Mouse (Mus musculus) forebrain, embryonic 15.5 days (tissue): ENCODE data around the gene Gm35315. TPM values are rescaled to one million over a fixed set of nuclear protein-coding genes. Genes with fewer than 3 reads are reported as not detected.
"Not testable (repeated sequence)": the region's sequence is repeated elsewhere in the genome, so short reads cannot be mapped to it uniquely, and the experiment has no call there.

Source experiments
- ATAC-seq: fragments of 200-750 bp; cut with Nextera tagmentation; replicated peaks from 2 replicates; pipeline ENCODE4 v1.8.0; 2017; ENCODE audit warnings: mild to moderate bottlenecking, moderate TSS enrichment, moderate library complexity
- H3K27ac ChIP-seq: fragments of 300-500 bp; sonication (generic); replicated peaks from 2 replicates; pipeline ENCODE4 v1.5.1; 2015; ENCODE audit warnings: mild to moderate bottlenecking, inconsistent platforms
- H3K27me3 ChIP-seq: fragments of 300-500 bp; sonication (generic); 2 replicates; pipeline ENCODE4 v1.6.1; 2015; ENCODE audit warnings: inconsistent platforms
- H3K36me3 ChIP-seq: fragments of 300-500 bp; sonication (generic); 2 replicates; pipeline ENCODE4 v1.6.1; 2015; ENCODE audit warnings: mild to moderate bottlenecking, inconsistent platforms
- H3K4me1 ChIP-seq: fragments of 300-500 bp; sonication (generic); 2 replicates; pipeline ENCODE4 v1.6.1; 2015; ENCODE audit warnings: inconsistent platforms
- H3K4me2 ChIP-seq: fragments of 300-500 bp; sonication (generic); replicated peaks from 2 replicates; pipeline ENCODE4 v1.6.1; 2015; ENCODE audit warnings: mild to moderate bottlenecking, inconsistent platforms
- H3K4me3 ChIP-seq: fragments of 300-500 bp; sonication (generic); 2 replicates; pipeline ENCODE4 v1.5.1; 2015; ENCODE audit warnings: mild to moderate bottlenecking, inconsistent platforms
- H3K9ac ChIP-seq: fragments of 300-500 bp; sonication (generic); replicated peaks from 2 replicates; pipeline ENCODE4 v1.6.1; 2015; ENCODE audit warnings: mild to moderate bottlenecking, inconsistent platforms
- H3K9me3 ChIP-seq: fragments of 300-500 bp; sonication (generic); 2 replicates; pipeline ENCODE4 v1.6.1; 2016; ENCODE audit warnings: inconsistent platforms
- WGBS: fragments of 180-500 bp; shearing (Covaris S2); methylation state at CpG from one replicate; pipeline ENCODE4 v1.1.7; 2015; ENCODE audit warnings: mixed read lengths; 5-methylcytosine and 5-hydroxymethylcytosine counted together
- polyA plus RNA-seq: library from polyadenylated mRNA; unstranded; fragments of >200 nt; fragmentation: Nextera tagmentation; extraction: Ambion mirVana; gene quantifications from 2 replicates; pipeline ENCODE4 v1.2.1, GENCODE M21; 2015

Gene Gm35315
- polyA plus RNA-seq, result 0.70 and 1.0 TPM in 2 replicates

DNA sequence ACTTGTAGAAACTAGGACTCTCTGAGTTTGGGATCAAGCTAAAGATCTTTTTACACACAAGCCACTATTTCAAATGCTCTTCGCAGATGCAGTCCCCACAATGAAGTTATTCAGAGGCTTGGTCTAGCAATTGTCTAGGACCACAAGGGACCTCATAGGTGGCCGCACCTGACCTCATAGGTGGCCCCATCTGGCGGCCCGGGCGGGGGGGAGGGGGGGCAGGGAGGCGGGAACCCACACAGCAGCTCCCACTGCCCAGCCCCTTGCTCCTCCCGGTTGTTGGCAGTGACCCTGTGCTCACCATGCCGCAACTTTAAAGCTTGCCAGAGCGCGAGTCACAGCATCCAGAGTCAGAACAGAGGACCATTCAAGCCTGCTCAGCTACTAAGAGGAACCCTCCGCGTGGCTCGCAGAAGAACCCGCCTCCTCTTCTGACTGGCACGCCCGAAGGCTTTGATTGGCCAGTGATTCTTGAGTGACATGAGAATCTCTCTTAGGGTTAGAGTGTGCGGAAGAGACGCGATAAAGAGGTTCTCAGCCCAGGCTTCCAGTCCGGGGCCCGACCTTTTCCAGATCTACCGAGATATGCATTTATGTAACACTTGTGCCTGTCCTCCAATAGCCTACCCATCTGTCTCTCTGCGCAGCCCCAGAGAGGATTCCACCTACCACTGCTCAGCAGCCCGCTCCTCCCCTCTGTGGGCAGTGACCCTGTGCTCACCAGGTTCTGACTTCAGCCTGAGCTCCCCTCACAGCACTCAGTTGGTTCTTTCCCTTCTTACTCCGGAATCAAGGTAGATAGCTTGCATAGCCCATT is at the start of gene Gm35315:
TSS of gene Gm35315 (minus strand) at position 391 of the 817 bp plus-strand sequence.
- 0% methylated on average over 24 of the region's 25 CpGs for WGBS

DNA sequence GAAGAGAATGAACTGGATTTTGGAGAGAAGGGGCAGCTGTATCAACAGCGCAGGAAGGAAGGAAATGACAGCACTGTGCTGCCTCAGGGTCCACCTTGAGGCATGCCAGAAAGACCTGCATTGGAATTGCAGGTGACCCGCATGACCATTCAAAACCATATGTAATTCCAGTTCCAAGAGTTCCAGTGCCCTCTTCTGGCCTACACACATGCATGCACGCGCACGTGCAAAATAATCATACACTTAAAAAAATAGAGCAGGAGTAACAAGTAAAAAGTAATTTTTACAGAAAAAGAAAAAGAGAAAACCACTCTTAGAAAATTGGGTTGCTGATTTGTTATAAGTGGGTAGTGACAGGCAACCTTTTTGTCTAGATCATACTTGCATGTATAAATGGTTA is 48.8 kb upstream of the Gm35315 start:
- Histone ChIP-seq H3K9me3 (no peaks in the 10 kb centered on the region), H3K27me3 (no peaks in the 10 kb centered on the region), H3K4me2 (no peak overlapping the region), H3K36me3 (peaks cover 68% of the 10 kb centered on the region), H3K27ac (no peak overlapping the region), H3K4me3 (no peak overlapping the region), H3K9ac (no peak overlapping the region), H3K4me1 (no peaks in the 10 kb centered on the region)
- WGBS, result 93% methylated on average over 5 of the region's 5 CpGs
- ATAC-seq, result no peak

More for the DNA sequence above, at the start of gene Gm35315:
- peak within 1 kb of the TSS; percentile 50 for H3K27ac ChIP-seq
- H3K27me3 ChIP-seq, result no peaks in the 10 kb centered on the region
- peak within 1 kb of the TSS; percentile 63 for H3K9ac ChIP-seq
- peaks cover 5% of the 10 kb centered on the region for H3K4me1 ChIP-seq
- H3K36me3 ChIP-seq, result no peaks in the 10 kb centered on the region
- H3K4me2 ChIP-seq, result peak within 1 kb of the TSS; percentile 78
- H3K4me3 ChIP-seq, result peak within 1 kb of the TSS; percentile 44
- no peaks in the 10 kb centered on the region for H3K9me3 ChIP-seq
- peak; percentile 98 for ATAC-seq

DNA sequence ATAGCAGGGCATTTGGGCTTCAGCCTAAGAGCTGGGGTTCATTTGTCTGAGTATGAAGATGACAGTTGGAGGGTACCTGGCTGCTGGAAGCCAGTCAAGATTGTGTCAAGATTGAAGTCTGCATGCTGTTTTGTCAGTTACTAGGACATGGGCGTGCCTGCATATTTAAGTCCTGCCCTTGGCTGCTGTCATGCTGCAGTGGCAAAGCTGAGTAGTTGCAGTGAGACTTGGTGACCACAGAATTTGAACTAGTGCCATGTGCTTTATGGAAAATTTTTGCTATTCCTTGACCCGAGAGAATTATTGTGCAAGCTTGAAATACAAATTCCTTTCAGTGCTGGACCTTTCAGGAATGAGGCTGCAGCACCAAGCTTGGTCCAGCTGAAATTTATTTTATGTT is 48.1 kb upstream of the Gm35315 start:
- no peak overlapping the region for H3K9ac ChIP-seq
- ATAC-seq, result no peak
- H3K4me3 ChIP-seq, result no peak overlapping the region
- H3K4me2 ChIP-seq, result no peak overlapping the region
- H3K27ac ChIP-seq, result no peak overlapping the region
- peaks cover 62% of the 10 kb centered on the region for H3K36me3 ChIP-seq
- no peaks in the 10 kb centered on the region for H3K9me3 ChIP-seq
- H3K27me3 ChIP-seq, result no peaks in the 10 kb centered on the region
- WGBS, result 94% methylated on average over 2 of the region's 2 CpGs
- no peaks in the 10 kb centered on the region for H3K4me1 ChIP-seq

DNA sequence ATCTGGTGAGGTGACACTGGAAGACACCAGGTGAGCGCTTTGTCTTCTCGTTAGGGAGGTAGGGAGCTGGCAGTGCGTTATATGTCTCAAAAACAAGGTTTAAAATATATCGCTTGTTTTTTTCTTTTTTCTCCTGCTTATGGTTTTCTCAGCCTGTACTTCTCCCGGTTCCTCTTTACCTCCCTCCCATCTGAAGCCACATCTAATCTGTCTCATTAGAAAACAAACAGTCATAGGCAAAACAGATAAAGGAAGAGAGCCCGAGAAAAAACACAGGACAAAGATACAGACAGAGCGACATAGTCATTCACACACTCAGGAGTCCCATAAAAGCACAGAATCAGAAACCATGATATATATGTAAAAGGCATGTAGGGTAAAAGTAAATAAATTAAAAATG is 46.2 kb upstream of the Gm35315 start:
- no peak for ATAC-seq
- Histone ChIP-seq H3K9me3 (no peaks in the 10 kb centered on the region), H3K27ac (no peak overlapping the region), H3K4me1 (peaks cover 12% of the 10 kb centered on the region), H3K4me3 (no peak overlapping the region), H3K36me3 (peaks cover 45% of the 10 kb centered on the region), H3K4me2 (no peak overlapping the region), H3K9ac (no peak overlapping the region), H3K27me3 (no peaks in the 10 kb centered on the region)
- WGBS, result 95% methylated on average over 7 of the region's 7 CpGs

DNA sequence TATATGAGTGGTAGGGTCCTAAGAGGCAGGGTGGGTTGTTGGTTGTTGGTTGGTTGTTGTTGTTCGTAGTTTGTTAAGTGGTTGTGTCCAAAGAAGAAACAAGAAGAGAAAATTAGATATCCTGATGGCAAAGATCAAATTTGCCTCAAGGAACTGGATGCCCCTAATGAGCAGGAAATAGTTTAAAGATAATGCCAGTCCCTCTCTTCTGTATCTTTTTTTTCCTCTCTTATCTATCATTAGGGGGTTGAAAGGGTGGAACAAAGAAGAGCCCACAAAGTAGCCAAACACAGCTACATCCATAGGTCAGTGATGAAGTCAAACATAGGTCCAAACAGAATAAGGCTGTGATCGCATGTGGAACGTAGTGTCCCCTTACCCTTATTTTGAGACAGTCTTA is 45.1 kb upstream of the Gm35315 start:
- 98% methylated on average over 3 of the region's 3 CpGs for WGBS
- Histone ChIP-seq H3K27me3 (no peaks in the 10 kb centered on the region), H3K9me3 (no peaks in the 10 kb centered on the region), H3K9ac (no peak overlapping the region), H3K4me3 (no peak overlapping the region), H3K4me1 (peaks cover 14% of the 10 kb centered on the region), H3K27ac (no peak overlapping the region), H3K4me2 (no peak overlapping the region), H3K36me3 (peaks cover 37% of the 10 kb centered on the region)
- ATAC-seq, result no peak

DNA sequence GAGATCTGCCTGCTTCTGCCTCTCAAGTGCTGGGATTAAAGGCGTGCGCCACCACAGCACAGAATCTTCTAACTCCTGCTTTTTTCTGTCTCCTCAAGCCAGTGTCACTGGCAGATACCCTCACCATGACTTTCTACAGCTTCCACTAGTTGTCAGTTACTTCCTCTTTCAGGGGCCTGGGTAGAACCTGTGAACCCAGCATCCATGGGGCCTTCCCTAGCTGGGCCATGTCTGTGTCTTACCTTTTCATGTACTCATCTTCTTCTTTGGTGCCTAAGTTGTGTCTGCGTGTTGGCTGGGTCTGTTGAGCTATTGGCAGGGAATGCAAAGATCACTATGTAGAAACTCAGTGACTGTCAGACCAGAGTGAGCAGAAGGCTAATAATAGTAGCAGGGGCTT is 43.6 kb upstream of the Gm35315 start:
- H3K27me3 ChIP-seq, result no peaks in the 10 kb centered on the region
- H3K9ac ChIP-seq, result no peak overlapping the region
- peaks cover 14% of the 10 kb centered on the region for H3K4me1 ChIP-seq
- WGBS, result 98% methylated on average over 3 of the region's 3 CpGs
- peaks cover 25% of the 10 kb centered on the region for H3K36me3 ChIP-seq
- no peak overlapping the region for H3K4me2 ChIP-seq
- no peak overlapping the region for H3K27ac ChIP-seq
- H3K9me3 ChIP-seq, result no peaks in the 10 kb centered on the region
- ATAC-seq, result no peak
- no peak overlapping the region for H3K4me3 ChIP-seq

DNA sequence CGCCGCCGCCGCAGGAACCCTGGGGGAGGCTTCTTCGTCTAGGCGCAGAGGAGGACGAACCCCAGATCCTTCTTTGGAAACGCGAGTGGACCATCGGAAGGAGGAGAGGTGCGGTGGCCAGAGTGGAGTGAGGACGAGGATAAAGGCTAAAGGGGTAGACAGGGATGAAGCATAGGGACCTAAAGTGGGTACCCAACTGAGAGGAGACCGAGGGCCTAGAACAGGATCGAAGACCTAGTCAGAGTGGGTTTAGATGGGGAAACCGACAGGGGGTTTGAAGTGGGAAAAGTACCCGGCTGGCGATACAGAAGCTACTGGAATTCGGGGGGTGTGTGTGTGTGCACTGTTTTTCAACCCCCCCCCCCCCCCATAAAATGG is 41.9 kb upstream of the Gm35315 start:
- H3K4me2 ChIP-seq, result peak overlapping the region; percentile 61
- no peaks in the 10 kb centered on the region for H3K9me3 ChIP-seq
- H3K4me1 ChIP-seq, result peaks cover 14% of the 10 kb centered on the region
- no peaks in the 10 kb centered on the region for H3K27me3 ChIP-seq
- H3K9ac ChIP-seq, result peak overlapping the region; percentile 79
- peak; percentile 59 for ATAC-seq
- H3K27ac ChIP-seq, result peak overlapping the region; percentile 77
- peaks cover 16% of the 10 kb centered on the region; the same call in 1 of the 2 replicates for H3K36me3 ChIP-seq
- peak overlapping the region; percentile 77 for H3K4me3 ChIP-seq
- WGBS, result 6% methylated on average over 18 of the region's 18 CpGs

DNA sequence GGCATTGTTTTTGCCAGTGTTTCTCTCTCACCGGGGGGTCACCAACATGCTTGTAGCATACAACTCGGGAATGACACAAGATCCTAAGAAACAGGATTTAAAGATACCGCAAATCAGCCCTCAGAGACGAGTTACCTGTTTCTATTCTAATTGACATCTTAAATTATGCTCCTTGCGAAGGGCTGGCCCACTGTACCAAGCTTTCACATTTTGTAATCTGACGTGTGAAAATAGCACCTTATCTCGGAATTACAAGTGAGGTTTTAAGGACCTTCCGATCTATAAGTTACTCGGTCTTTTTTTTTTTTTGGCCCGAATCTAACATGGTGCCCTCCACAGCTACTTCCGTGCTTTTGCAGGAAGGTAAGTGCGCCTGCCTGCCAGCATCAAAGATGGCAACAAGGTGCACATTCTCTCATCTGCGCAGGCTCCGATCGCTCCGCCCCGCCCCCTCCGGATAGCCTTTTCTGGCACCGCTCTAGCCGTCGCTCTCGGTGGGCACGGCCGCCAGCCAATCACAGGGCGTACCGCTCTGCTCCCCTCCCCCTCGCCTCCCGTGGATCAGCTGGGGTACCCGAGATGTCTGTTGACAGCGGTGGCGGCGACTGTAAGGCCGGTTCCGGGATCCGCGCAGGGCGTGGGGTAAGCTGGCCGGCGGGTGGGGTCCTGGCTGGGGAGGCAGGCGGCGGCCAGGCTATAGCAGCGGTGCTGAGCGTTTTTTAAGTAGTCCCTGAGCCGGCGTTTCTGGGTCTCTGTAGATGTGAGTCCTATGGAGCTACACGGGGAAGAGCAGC is 41.3 kb upstream of the Gm35315 start, which contains the start of gene Chfr:
TSS of gene Chfr (plus strand) at position 550 of the 794 bp plus-strand sequence.
- Histone ChIP-seq H3K9ac (peak within 1 kb of the TSS; percentile 79), H3K4me1 (peaks cover 14% of the 10 kb centered on the region), H3K4me3 (peak within 1 kb of the TSS; percentile 77), H3K9me3 (no peaks in the 10 kb centered on the region), H3K36me3 (peaks cover 16% of the 10 kb centered on the region), H3K27ac (peak within 1 kb of the TSS; percentile 77), H3K27me3 (no peaks in the 10 kb centered on the region), H3K4me2 (peak within 1 kb of the TSS; percentile 61)
- peak; percentile 99 for ATAC-seq
- 4% methylated on average over 46 of the region's 46 CpGs for WGBS

DNA sequence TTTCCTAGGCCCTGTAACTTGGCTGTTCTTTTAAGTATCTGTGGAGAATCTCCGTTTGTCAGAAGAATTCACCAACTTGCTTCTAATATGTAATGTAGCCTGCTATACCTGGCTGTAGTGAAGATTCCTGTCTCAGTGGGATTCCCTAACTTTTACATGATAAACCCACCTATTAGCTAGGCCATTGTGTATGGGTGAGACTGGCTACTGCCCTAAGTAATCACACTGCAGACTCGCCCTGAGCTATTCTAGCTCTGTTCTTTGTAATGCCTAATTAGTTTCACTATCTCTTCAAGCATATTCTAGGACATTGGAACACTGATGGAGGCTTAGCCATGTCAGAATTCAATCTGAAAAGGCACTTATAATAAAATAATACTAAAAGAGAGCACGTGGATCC is 28.2 kb upstream of the Gm35315 start:
- not testable (repeated sequence) for H3K27ac ChIP-seq, H3K4me3 ChIP-seq, H3K27me3 ChIP-seq, H3K9me3 ChIP-seq, H3K4me1 ChIP-seq, H3K9ac ChIP-seq, H3K4me2 ChIP-seq, ATAC-seq
- peaks cover 71% of the 10 kb centered on the region for H3K36me3 ChIP-seq
- 89% methylated on average over 3 of the region's 3 CpGs for WGBS

DNA sequence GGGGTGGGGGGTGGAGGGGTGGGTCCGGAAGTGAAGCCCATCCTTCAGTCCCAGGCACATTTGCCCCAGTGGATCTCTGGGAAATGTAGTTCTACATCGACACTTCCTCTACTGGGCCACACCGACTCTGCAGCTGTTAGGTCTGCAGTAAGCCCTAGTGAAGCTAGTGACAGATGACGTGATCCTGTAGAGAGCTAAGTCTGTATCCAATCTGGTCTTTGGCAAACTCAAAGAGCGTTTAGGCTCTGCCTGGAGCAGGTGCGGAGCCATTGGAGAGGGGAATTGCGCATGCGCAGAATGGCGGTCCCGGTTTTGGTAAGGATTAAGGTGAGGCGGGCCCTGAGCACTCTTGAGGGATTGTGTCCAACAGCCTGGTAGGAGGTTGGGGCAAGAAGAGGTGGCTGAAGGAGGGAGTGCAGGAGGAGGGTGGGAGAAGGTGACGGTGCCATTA is 15.8 kb upstream of the Gm35315 start, which contains the start of gene Zfp605:
TSS of gene Zfp605 (plus strand) at position 102 of the 451 bp plus-strand sequence.
- H3K4me2 ChIP-seq, result peak within 1 kb of the TSS; percentile 62
- peak within 1 kb of the TSS; percentile 98 for H3K27ac ChIP-seq
- peak within 1 kb of the TSS; percentile 69 for H3K9ac ChIP-seq
- H3K4me1 ChIP-seq, result peaks cover 17% of the 10 kb centered on the region
- no peaks in the 10 kb centered on the region for H3K27me3 ChIP-seq
- peaks cover 38% of the 10 kb centered on the region for H3K36me3 ChIP-seq
- peak; percentile 76 for ATAC-seq
- H3K4me3 ChIP-seq, result peak within 1 kb of the TSS; percentile 64
- H3K9me3 ChIP-seq, result no peaks in the 10 kb centered on the region
- 0% methylated on average over 12 of the region's 12 CpGs for WGBS

DNA sequence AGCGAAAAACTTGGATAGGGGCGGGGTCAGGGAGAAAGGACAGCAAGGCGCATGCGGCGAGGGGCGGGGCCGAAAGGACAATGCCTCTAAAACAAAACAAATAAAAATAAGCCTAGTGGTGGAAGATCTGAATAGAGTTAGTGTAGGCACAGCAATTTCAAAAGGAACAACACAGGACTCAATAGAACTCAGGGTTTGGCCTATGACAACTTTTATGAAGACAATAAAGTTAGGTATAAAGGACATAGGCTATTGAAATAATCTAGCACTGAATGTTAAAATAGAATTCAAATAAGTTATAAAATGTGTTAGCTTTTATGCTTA is 14.0 kb upstream of the Gm35315 start:
- Histone ChIP-seq H3K27me3 (no peaks in the 10 kb centered on the region), H3K4me3 (peak overlapping the region; percentile 97), H3K36me3 (peaks cover 43% of the 10 kb centered on the region), H3K9me3 (no peaks in the 10 kb centered on the region), H3K9ac (peak overlapping the region; percentile 77; the same call in 1 of the 2 replicates), H3K4me1 (peaks cover 17% of the 10 kb centered on the region), H3K4me2 (peak overlapping the region; percentile 95), H3K27ac (peak overlapping the region; percentile 98)
- no peak for ATAC-seq
- 0% methylated on average over 7 of the region's 7 CpGs for WGBS
